Mouse (Mus musculus): ENCODE results near the gene Egf. TPM values are rescaled to one million over a fixed set of nuclear protein-coding genes. Genes with fewer than 3 reads are reported as not detected.
A peak's percentile ranks its signal among the peaks of the same experiment; 100 is the strongest.

Egf gene
- polyA plus RNA-seq, 1 experiment from 2014 or later: 1.8 TPM

DNA sequence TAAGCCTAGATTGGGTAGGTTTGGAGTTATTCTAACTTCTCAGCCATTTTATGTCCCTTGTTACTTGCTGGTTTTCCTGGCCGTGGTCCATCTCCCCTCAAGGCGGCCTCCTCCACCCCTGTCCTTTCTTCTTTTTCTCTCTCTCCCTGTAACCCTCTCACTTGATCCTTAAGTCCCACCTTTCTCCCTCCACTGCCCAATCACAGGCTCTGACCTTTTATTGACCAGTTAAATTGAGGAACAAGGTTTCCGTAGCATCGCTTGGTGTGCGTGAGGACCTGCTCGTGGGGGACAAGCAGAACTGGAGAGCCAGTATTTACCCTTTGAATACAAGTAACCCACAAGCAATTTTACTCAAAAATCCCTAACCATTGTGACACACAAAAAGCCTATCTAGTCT is 56.8 kb downstream of the Egf start:
- Histone ChIP-seq H3K9ac (ENCODE audit: low read length) (no peak overlapping the region), H3K4me2 (ENCODE audit: low read length) (no peak overlapping the region), H3K36me3 (ENCODE audit: control insufficient read depth, insufficient read depth, low read length) (no peaks in the 10 kb centered on the region), H3K27ac (ENCODE audit: low read depth) (no peak overlapping the region), H3K4me3 (ENCODE audit: low read depth, low read length) (no peak overlapping the region), H3K27me3 (replicated peaks; ENCODE audit: control insufficient read depth, insufficient read depth, low read length) (no peaks in the 10 kb centered on the region), H3K4me1 (replicated peaks; ENCODE audit: control insufficient read depth, insufficient read depth, low read length) (no peaks in the 10 kb centered on the region), H3K9me3 (ENCODE audit: control insufficient read depth, low read length) (no peaks in the 10 kb centered on the region)
- ATAC-seq (replicated peaks; ENCODE audit: low FRiP score, low TSS enrichment, low read depth) (no peak), DNase-seq (ENCODE audit: low spot score) (no peak)
- WGBS: 89% methylated on average over 6 of the region's 6 CpGs

DNA sequence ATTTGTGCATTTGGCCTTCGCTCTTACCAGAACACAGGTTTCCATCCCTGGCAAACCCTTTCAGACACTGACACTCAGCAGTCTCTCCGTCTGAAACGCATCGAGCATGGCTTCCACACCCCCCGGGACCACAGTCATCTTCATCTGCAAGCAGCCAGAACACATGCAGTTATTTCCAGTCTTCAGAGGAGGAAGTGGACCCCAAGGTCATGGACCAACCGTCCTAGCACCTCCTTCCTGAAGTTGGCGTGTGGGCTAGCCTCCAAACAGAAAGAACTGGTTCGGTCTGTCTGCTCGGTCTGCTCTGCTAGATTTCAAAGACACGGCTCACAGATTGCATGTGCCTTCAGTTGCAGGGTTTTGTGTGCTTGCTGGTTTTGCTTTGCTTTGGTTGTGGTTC is 57.4 kb downstream of the Egf start:
- no peak overlapping the region for H3K4me3 ChIP-seq (ENCODE audit: low read depth, low read length)
- no peak for ATAC-seq (replicated peaks; ENCODE audit: low FRiP score, low TSS enrichment, low read depth)
- H3K9me3 ChIP-seq (ENCODE audit: control insufficient read depth, low read length): no peaks in the 10 kb centered on the region
- no peaks in the 10 kb centered on the region for H3K27me3 ChIP-seq (replicated peaks; ENCODE audit: control insufficient read depth, insufficient read depth, low read length)
- DNase-seq (ENCODE audit: low spot score): no peak
- H3K27ac ChIP-seq (ENCODE audit: low read depth): no peak overlapping the region
- WGBS: 81% methylated on average over 10 of the region's 10 CpGs
- H3K36me3 ChIP-seq (ENCODE audit: control insufficient read depth, insufficient read depth, low read length): no peaks in the 10 kb centered on the region
- H3K9ac ChIP-seq (ENCODE audit: low read length): no peak overlapping the region
- no peaks in the 10 kb centered on the region for H3K4me1 ChIP-seq (replicated peaks; ENCODE audit: control insufficient read depth, insufficient read depth, low read length)
- H3K4me2 ChIP-seq (ENCODE audit: low read length): no peak overlapping the region

DNA sequence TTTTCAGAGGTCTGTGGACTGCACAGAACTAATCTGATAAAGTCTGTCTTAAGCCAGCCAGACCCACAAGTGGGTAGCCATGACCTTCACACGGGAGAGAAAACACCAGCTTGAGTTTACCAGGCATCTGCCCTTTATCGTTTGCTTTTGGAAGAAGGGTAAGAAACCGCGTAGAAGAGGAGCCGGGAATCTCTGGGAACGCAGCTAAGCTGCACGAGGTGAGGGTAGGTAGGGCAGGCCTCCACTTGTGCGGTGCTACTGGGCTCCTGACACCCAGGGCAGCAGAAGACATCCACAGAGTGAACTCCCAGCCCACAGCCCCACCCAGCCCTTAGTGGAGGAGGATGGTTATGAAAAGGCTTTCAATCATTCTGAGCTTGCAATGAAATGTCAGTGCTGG is 59.2 kb downstream of the Egf start:
- Histone ChIP-seq H3K9ac (ENCODE audit: low read length) (no peak overlapping the region), H3K36me3 (ENCODE audit: control insufficient read depth, insufficient read depth, low read length) (no peaks in the 10 kb centered on the region), H3K4me3 (ENCODE audit: low read depth, low read length) (no peak overlapping the region), H3K4me2 (ENCODE audit: low read length) (no peak overlapping the region), H3K9me3 (ENCODE audit: control insufficient read depth, low read length) (no peaks in the 10 kb centered on the region), H3K27me3 (replicated peaks; ENCODE audit: control insufficient read depth, insufficient read depth, low read length) (no peaks in the 10 kb centered on the region), H3K27ac (ENCODE audit: low read depth) (no peak overlapping the region), H3K4me1 (replicated peaks; ENCODE audit: control insufficient read depth, insufficient read depth, low read length) (no peaks in the 10 kb centered on the region)
- DNase-seq (ENCODE audit: low spot score): no peak
- WGBS: 83% methylated on average over 8 of the region's 8 CpGs
- ATAC-seq (replicated peaks; ENCODE audit: low FRiP score, low TSS enrichment, low read depth): no peak

- no peaks in the 10 kb centered on the region for H3K9me3 ChIP-seq (ENCODE audit: control insufficient read depth, low read length)
- ATAC-seq (replicated peaks; ENCODE audit: low FRiP score, low TSS enrichment, low read depth): no peak
- H3K4me1 ChIP-seq (replicated peaks; ENCODE audit: control insufficient read depth, insufficient read depth, low read length): no peaks in the 10 kb centered on the region
- H3K27ac ChIP-seq (ENCODE audit: low read depth): no peak overlapping the region
- H3K4me3 ChIP-seq (ENCODE audit: low read depth, low read length): no peak overlapping the region
- no peak overlapping the region for H3K9ac ChIP-seq (ENCODE audit: low read length)
- H3K36me3 ChIP-seq (ENCODE audit: control insufficient read depth, insufficient read depth, low read length): no peaks in the 10 kb centered on the region
- no peaks in the 10 kb centered on the region for H3K27me3 ChIP-seq (replicated peaks; ENCODE audit: control insufficient read depth, insufficient read depth, low read length)
- H3K4me2 ChIP-seq (ENCODE audit: low read length): no peak overlapping the region
- WGBS: 77% methylated on average over 4 of the region's 4 CpGs
- no peak for DNase-seq (ENCODE audit: low spot score)
These were observed 61.5 kb downstream of the Egf start for GRCm38 (mm10) chr3:129693581-129693980.

- Histone ChIP-seq H3K9ac (ENCODE audit: low read length) (no peak overlapping the region), H3K9me3 (ENCODE audit: control insufficient read depth, low read length) (no peaks in the 10 kb centered on the region), H3K4me2 (ENCODE audit: low read length) (no peak overlapping the region), H3K4me1 (replicated peaks; ENCODE audit: control insufficient read depth, insufficient read depth, low read length) (no peaks in the 10 kb centered on the region), H3K36me3 (ENCODE audit: control insufficient read depth, insufficient read depth, low read length) (no peaks in the 10 kb centered on the region), H3K27me3 (replicated peaks; ENCODE audit: control insufficient read depth, insufficient read depth, low read length) (no peaks in the 10 kb centered on the region), H3K4me3 (ENCODE audit: low read depth, low read length) (no peak overlapping the region), H3K27ac (ENCODE audit: low read depth) (no peak overlapping the region)
- ATAC-seq (replicated peaks; ENCODE audit: low FRiP score, low TSS enrichment, low read depth) (no peak), DNase-seq (ENCODE audit: low spot score) (no peak)
- 65% methylated on average over 16 of the region's 16 CpGs for WGBS
These were observed 62.3 kb downstream of the Egf start for GRCm38 (mm10) chr3:129692816-129693215.

GRCm38 (mm10) chr3:129687429-129687828 is 67.7 kb downstream of the Egf start:
- ATAC-seq (replicated peaks; ENCODE audit: low FRiP score, low TSS enrichment, low read depth) (no peak), DNase-seq (ENCODE audit: low spot score) (no peak)
- 72% methylated on average over 5 of the region's 5 CpGs for WGBS
- Histone ChIP-seq H3K27ac (ENCODE audit: low read depth) (no peak overlapping the region), H3K9me3 (ENCODE audit: control insufficient read depth, low read length) (no peaks in the 10 kb centered on the region), H3K36me3 (ENCODE audit: control insufficient read depth, insufficient read depth, low read length) (no peaks in the 10 kb centered on the region), H3K4me1 (replicated peaks; ENCODE audit: control insufficient read depth, insufficient read depth, low read length) (no peaks in the 10 kb centered on the region), H3K4me2 (ENCODE audit: low read length) (no peak overlapping the region), H3K9ac (ENCODE audit: low read length) (no peak overlapping the region), H3K27me3 (replicated peaks; ENCODE audit: control insufficient read depth, insufficient read depth, low read length) (no peaks in the 10 kb centered on the region), H3K4me3 (ENCODE audit: low read depth, low read length) (no peak overlapping the region)

GRCm38 (mm10) chr3:129686698-129687333 is 68.3 kb downstream of the Egf start:
- H3K4me2 ChIP-seq (ENCODE audit: low read length): no peak overlapping the region
- H3K27ac ChIP-seq (ENCODE audit: low read depth): no peak overlapping the region
- no peaks in the 10 kb centered on the region for H3K9me3 ChIP-seq (ENCODE audit: control insufficient read depth, low read length)
- no peaks in the 10 kb centered on the region for H3K27me3 ChIP-seq (replicated peaks; ENCODE audit: control insufficient read depth, insufficient read depth, low read length)
- H3K9ac ChIP-seq (ENCODE audit: low read length): no peak overlapping the region
- no peaks in the 10 kb centered on the region for H3K4me1 ChIP-seq (replicated peaks; ENCODE audit: control insufficient read depth, insufficient read depth, low read length)
- no peaks in the 10 kb centered on the region for H3K36me3 ChIP-seq (ENCODE audit: control insufficient read depth, insufficient read depth, low read length)
- 50% methylated on average over 8 of the region's 8 CpGs for WGBS
- ATAC-seq (replicated peaks; ENCODE audit: low FRiP score, low TSS enrichment, low read depth): no peak
- peak; percentile 75 for DNase-seq (ENCODE audit: low spot score)
- H3K4me3 ChIP-seq (ENCODE audit: low read depth, low read length): no peak overlapping the region

DNA sequence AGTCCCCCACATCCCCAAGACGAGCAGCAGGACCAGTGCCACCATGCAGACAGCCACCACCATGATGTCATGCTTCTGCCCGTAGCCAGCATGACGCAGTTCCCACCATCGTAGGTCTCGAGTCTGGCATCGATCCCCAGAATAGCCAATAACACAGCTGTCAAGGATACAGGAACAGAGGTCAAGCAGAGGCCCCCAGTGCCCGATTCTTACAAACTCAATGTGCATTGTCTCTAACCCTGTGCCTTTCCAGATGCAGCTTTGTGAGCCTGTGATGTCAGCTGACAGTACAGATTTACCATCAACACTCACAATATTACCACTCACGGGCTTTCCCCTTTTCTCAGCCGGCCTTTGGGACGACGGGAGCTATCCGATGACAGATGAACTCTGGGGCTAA is 68.9 kb downstream of the Egf start:
- DNase-seq (ENCODE audit: low spot score): no peak
- no peaks in the 10 kb centered on the region for H3K27me3 ChIP-seq (replicated peaks; ENCODE audit: control insufficient read depth, insufficient read depth, low read length)
- H3K4me3 ChIP-seq (ENCODE audit: low read depth, low read length): no peak overlapping the region
- no peak for ATAC-seq (replicated peaks; ENCODE audit: low FRiP score, low TSS enrichment, low read depth)
- no peaks in the 10 kb centered on the region for H3K4me1 ChIP-seq (replicated peaks; ENCODE audit: control insufficient read depth, insufficient read depth, low read length)
- 82% methylated on average over 12 of the region's 12 CpGs for WGBS
- H3K36me3 ChIP-seq (ENCODE audit: control insufficient read depth, insufficient read depth, low read length): no peaks in the 10 kb centered on the region
- H3K9ac ChIP-seq (ENCODE audit: low read length): no peak overlapping the region
- H3K9me3 ChIP-seq (ENCODE audit: control insufficient read depth, low read length): no peaks in the 10 kb centered on the region
- no peak overlapping the region for H3K4me2 ChIP-seq (ENCODE audit: low read length)
- H3K27ac ChIP-seq (ENCODE audit: low read depth): no peak overlapping the region

DNA sequence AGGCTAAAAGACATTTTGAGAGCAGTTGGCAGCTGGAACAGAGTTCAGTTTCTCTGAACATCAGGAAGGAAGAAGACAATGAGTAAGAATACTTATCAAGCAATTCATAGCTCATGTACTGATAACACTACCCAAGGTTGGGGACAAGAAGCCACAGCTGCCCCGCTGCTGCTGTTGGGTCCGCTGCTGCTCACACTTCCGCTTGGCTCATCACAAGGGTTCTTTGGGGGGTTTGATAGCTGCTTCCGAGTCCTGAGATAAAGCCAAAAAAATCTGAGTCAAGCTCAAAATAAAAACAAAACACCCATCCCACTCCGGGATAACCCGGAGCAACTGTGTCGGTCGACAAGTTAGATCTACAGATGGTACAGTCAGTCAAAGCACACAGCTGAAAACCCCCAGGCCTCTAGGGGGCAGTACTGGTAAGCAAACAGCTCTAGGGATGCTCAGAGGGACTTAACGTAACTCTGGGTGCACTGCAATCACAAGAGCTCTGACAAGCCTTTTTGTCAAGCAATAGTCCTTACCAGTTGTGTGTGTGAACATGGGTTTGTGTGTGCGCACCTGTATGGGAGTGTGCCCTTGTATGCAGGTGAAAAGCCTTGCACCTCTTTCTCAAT is 71.9 kb downstream of the Egf start:
- H3K9me3 ChIP-seq (ENCODE audit: control insufficient read depth, low read length): no peaks in the 10 kb centered on the region
- no peaks in the 10 kb centered on the region for H3K36me3 ChIP-seq (ENCODE audit: control insufficient read depth, insufficient read depth, low read length)
- H3K27ac ChIP-seq (ENCODE audit: low read depth): no peak overlapping the region
- DNase-seq (ENCODE audit: low spot score) (no peak), ATAC-seq (replicated peaks; ENCODE audit: low FRiP score, low TSS enrichment, low read depth) (no peak)
- no peak overlapping the region for H3K9ac ChIP-seq (ENCODE audit: low read length)
- no peaks in the 10 kb centered on the region for H3K4me1 ChIP-seq (replicated peaks; ENCODE audit: control insufficient read depth, insufficient read depth, low read length)
- H3K4me3 ChIP-seq (ENCODE audit: low read depth, low read length): no peak overlapping the region
- H3K27me3 ChIP-seq (replicated peaks; ENCODE audit: control insufficient read depth, insufficient read depth, low read length): no peaks in the 10 kb centered on the region
- 91% methylated on average over 10 of the region's 10 CpGs for WGBS
- no peak overlapping the region for H3K4me2 ChIP-seq (ENCODE audit: low read length)

All from intestine, embryonic 14.5 days (tissue).